ENCODE assay signal across 23 mouse cellular contexts in genomic region chr6:141568559-141568946, GRCm38 (mm10). TPM values are rescaled to one million over a fixed set of nuclear protein-coding genes. Genes with fewer than 3 reads are reported as not detected.
DNase-seq lines count a peak whose midpoint lies in the region; ATAC-seq lines count a peak whose summit lies in the region.
"Had no signal": no experiment of that assay in that cellular context is flagged by ENCODE, and none has a peak within 500 bp of the region (broad histone marks: within the 10 kb centered on the region; RNA-seq: fewer than 3 reads in every experiment).

No protein-coding gene starts in this region.

- no peaks in the 10 kb centered on the region for H3K27me3 ChIP-seq in forebrain, embryonic 14.5 days (replicated peaks; ENCODE audit: control insufficient read depth, insufficient read depth, low read length)
- no peaks in the 10 kb centered on the region for H3K27me3 ChIP-seq in hindbrain, embryonic 16.5 days (replicated peaks; ENCODE audit: control insufficient read depth, insufficient read depth, low read length)
- no peaks in the 10 kb centered on the region for H3K27me3 ChIP-seq in neural tube, embryonic 13.5 days
- H3K27me3 ChIP-seq: embryonic facial prominence, embryonic 12.5 days had no signal

- H3K4me2 ChIP-seq in forebrain, embryonic 14.5 days (ENCODE audit: low read length) = no peak overlapping the region
- H3K4me2 ChIP-seq in hindbrain, embryonic 16.5 days (ENCODE audit: low read length) = no peak overlapping the region
- no peak overlapping the region; the same call in 1 of the 2 replicates for H3K4me2 ChIP-seq in neural tube, embryonic 13.5 days
- H3K4me2 ChIP-seq: embryonic facial prominence, embryonic 12.5 days; heart, embryonic 11.5 days; lung, embryonic 14.5 days had no signal

- H3K4me1 ChIP-seq in forebrain, embryonic 14.5 days (ENCODE audit: control insufficient read depth, insufficient read depth, low read length) = peaks cover 11% of the 10 kb centered on the region; the same call in 1 of the 2 replicates
- H3K4me1 ChIP-seq in hindbrain, embryonic 16.5 days (ENCODE audit: control insufficient read depth, insufficient read depth, low read depth, low read length) = no peaks in the 10 kb centered on the region
- peaks cover 8% of the 10 kb centered on the region; the same call in 1 of the 2 replicates for H3K4me1 ChIP-seq in neural tube, embryonic 13.5 days (replicated peaks)
- H3K4me1 ChIP-seq: embryonic facial prominence, embryonic 12.5 days had no signal

- H3K4me3 ChIP-seq in forebrain, embryonic 14.5 days (ENCODE audit: low read depth, low read length) = no peak overlapping the region
- H3K4me3 ChIP-seq in hindbrain, embryonic 16.5 days (ENCODE audit: low read length) = no peak overlapping the region
- H3K4me3 ChIP-seq in neural tube, embryonic 13.5 days = no peak overlapping the region
- H3K4me3 ChIP-seq: embryonic facial prominence, embryonic 12.5 days; myocyte had no signal

- H3K27ac ChIP-seq in forebrain, embryonic 14.5 days (ENCODE audit: low read depth, low read length) = peak overlapping the region; percentile 41; the same call in 1 of the 2 replicates
- H3K27ac ChIP-seq in hindbrain, embryonic 16.5 days (ENCODE audit: low read depth, low read length) = no peak overlapping the region
- H3K27ac ChIP-seq in neural tube, embryonic 13.5 days (replicated peaks) = no peak overlapping the region
- H3K27ac ChIP-seq: embryonic facial prominence, embryonic 12.5 days; macrophage had no signal

- 5% methylated on average over 3 of the region's 3 CpGs for WGBS in forebrain, embryonic 14.5 days
- WGBS in hindbrain, embryonic 16.5 days = 35% methylated on average over 3 of the region's 3 CpGs
- 41% methylated on average over 3 of the region's 3 CpGs for WGBS in neural tube, embryonic 13.5 days

- DNase-seq in left cerebral cortex, postnatal 4 days = peak; percentile 3
- no peak for DNase-seq in left cerebral cortex, adult 11 months (ENCODE audit: low spot score)
- peak; percentile 88 for DNase-seq in forebrain, embryonic 14.5 days (ENCODE audit: low spot score)
- no peak for DNase-seq in adipocyte (ENCODE audit: low spot score)
- DNase-seq in retina, embryonic 14.5 days (ENCODE audit: low spot score) = no peak
- DNase-seq: adrenal gland, adult 8-10 months; gastrocnemius, postnatal 10 days; kidney, adult 18-20 months; kidney, postnatal 36 days; liver; lung, embryonic 14.5 days; retina, postnatal 1 day; spleen, adult 18-20 months; thymus, postnatal 14 days had no signal

- no peak overlapping the region for H3K9ac ChIP-seq in forebrain, embryonic 14.5 days (ENCODE audit: low read length)
- H3K9ac ChIP-seq in hindbrain, embryonic 16.5 days (ENCODE audit: low read depth, low read length) = no peak overlapping the region
- H3K9ac ChIP-seq in neural tube, embryonic 13.5 days = no peak overlapping the region
- H3K9ac ChIP-seq: embryonic facial prominence, embryonic 12.5 days; lung, embryonic 14.5 days had no signal

- H3K9me3 ChIP-seq in forebrain, embryonic 14.5 days (replicated peaks; ENCODE audit: control insufficient read depth, low read length) = no peaks in the 10 kb centered on the region
- no peaks in the 10 kb centered on the region for H3K9me3 ChIP-seq in hindbrain, embryonic 16.5 days (ENCODE audit: control insufficient read depth, low read length)
- H3K9me3 ChIP-seq in neural tube, embryonic 13.5 days = no peaks in the 10 kb centered on the region
- H3K9me3 ChIP-seq: embryonic facial prominence, embryonic 12.5 days had no signal

- intact Hi-C loops in left cerebral cortex, postnatal 4 days (cut with DNase I) = loop anchor here (5.0 kb wide), 1 partner anchor 801 kb away; no protein-coding TSS in a partner anchor

- no peaks in the 10 kb centered on the region for H3K36me3 ChIP-seq in forebrain, embryonic 14.5 days (ENCODE audit: control insufficient read depth, insufficient read depth, low read length)
- no peaks in the 10 kb centered on the region for H3K36me3 ChIP-seq in hindbrain, embryonic 16.5 days (ENCODE audit: control insufficient read depth, insufficient read depth, low read length)
- H3K36me3 ChIP-seq in neural tube, embryonic 13.5 days = no peaks in the 10 kb centered on the region
- H3K36me3 ChIP-seq: embryonic facial prominence, embryonic 12.5 days had no signal

- ATAC-seq in forebrain, embryonic 14.5 days = peak; percentile 90
- peak; percentile 78 for ATAC-seq in hindbrain, embryonic 16.5 days
- ATAC-seq in neural tube, embryonic 13.5 days (ENCODE audit: low read depth) = peak; percentile 65
- no peak for ATAC-seq in megakaryocyte progenitor cell, adult 5-6 weeks (replicated peaks; ENCODE audit: poor library complexity)

RNA-seq across cellular contexts. Expression of gene Slco1c1, which starts 44.4 kb away (rescaled TPM):
- 10 to 100 TPM; 51.3 to 55.9 TPM for total RNA-seq in left cerebral cortex, postnatal 4 days (2021)
- 13.5 and 19.3 TPM in 2 replicates for polyA plus RNA-seq in forebrain, embryonic 14.5 days (2014; fragmentation: Nextera tagmentation; extraction: Ambion mirVana)
- 22.0 and 27.7 TPM in 2 replicates for polyA plus RNA-seq in hindbrain, embryonic 16.5 days (2015; fragmentation: Nextera tagmentation; extraction: Ambion mirVana)
- 7.1 and 7.5 TPM in 2 replicates for polyA plus RNA-seq in neural tube, embryonic 13.5 days (2015; fragmentation: Nextera tagmentation; extraction: Ambion mirVana)
- total RNA-seq in megakaryocyte progenitor cell, adult 5-6 weeks (2015) = not detected in 2 replicates
- total RNA-seq in megakaryocyte progenitor cell, adult 5-6 weeks (2017) = not detected in 2 replicates
- total RNA-seq: ES-E14 had no signal
- polyA plus RNA-seq: lung, embryonic 14.5 days; macrophage; myocyte; stomach, embryonic 16.5 days had no signal

Comparison
In these comparisons a context has a peak if more than half of its experiments do, and no peak if none do; other contexts are left out.
1. DNase-seq: peak in left cerebral cortex, postnatal 4 days (single experiment) and forebrain, embryonic 14.5 days (single experiment); none in left cerebral cortex, adult 11 months (single experiment), adipocyte (single experiment) and retina, embryonic 14.5 days (single experiment).